Mouse (Mus musculus) liver, embryonic 13.5 days (tissue): ENCODE results near the gene Zfp781. TPM values are rescaled to one million over a fixed set of nuclear protein-coding genes. Genes with fewer than 3 reads are reported as not detected.
"Not testable (repeated sequence)": the region's sequence is repeated elsewhere in the genome, so short reads cannot be mapped to it uniquely, and the experiment has no call there.

Source experiments
- ATAC-seq: fragments of 200-750 bp; cut with Nextera tagmentation; 2 replicates; pipeline ENCODE4 v1.8.0; 2017; ENCODE audit warnings: low read depth, mild to moderate bottlenecking, moderate number of reproducible peaks, moderate library complexity
- DNase-seq: peaks from one replicate; pipeline ENCODE4 v3.0.0; 2022
- H3K27ac ChIP-seq: fragments of 300-500 bp; sonication (generic); 2 replicates; pipeline ENCODE4 v1.5.1; 2015; ENCODE audit warnings: moderate library complexity, mild to moderate bottlenecking, inconsistent platforms
- H3K27me3 ChIP-seq: fragments of 300-500 bp; sonication (generic); 2 replicates; pipeline ENCODE4 v1.6.1; 2015; ENCODE audit warnings: mild to moderate bottlenecking, inconsistent platforms
- H3K36me3 ChIP-seq: fragments of 300-500 bp; sonication (generic); 2 replicates; pipeline ENCODE4 v1.6.1; 2015; ENCODE audit warnings: mild to moderate bottlenecking, inconsistent platforms
- H3K4me1 ChIP-seq: fragments of 300-500 bp; sonication (generic); replicated peaks from 2 replicates; pipeline ENCODE4 v1.6.1; 2015; ENCODE audit warnings: inconsistent platforms
- H3K4me2 ChIP-seq: fragments of 300-500 bp; sonication (generic); 2 replicates; pipeline ENCODE4 v1.6.1; 2015; ENCODE audit warnings: inconsistent platforms, mild to moderate bottlenecking, moderate library complexity
- H3K4me3 ChIP-seq: fragments of 300-500 bp; sonication (generic); replicated peaks from 2 replicates; pipeline ENCODE4 v1.5.1; 2015; ENCODE audit warnings: mild to moderate bottlenecking, inconsistent platforms
- H3K9ac ChIP-seq: fragments of 300-500 bp; sonication (generic); 2 replicates; pipeline ENCODE4 v1.6.1; 2015; ENCODE audit warnings: mild to moderate bottlenecking, inconsistent platforms
- H3K9me3 ChIP-seq: fragments of 300-500 bp; sonication (generic); replicated peaks from 2 replicates; pipeline ENCODE4 v1.6.1; 2016; ENCODE audit warnings: inconsistent platforms
- WGBS: fragments of 180-500 bp; shearing (Covaris S2); methylation state at CpG from one replicate; pipeline ENCODE4 v1.1.7; 2015; ENCODE audit not compliant: insufficient replicate concordance; 5-methylcytosine and 5-hydroxymethylcytosine counted together
- polyA plus RNA-seq: library from polyadenylated mRNA; unstranded; fragments of >200 nt; fragmentation: Nextera tagmentation; extraction: Ambion mirVana; gene quantifications from 2 replicates; pipeline ENCODE4 v1.2.1, GENCODE M21; 2015

Zfp781 gene
- polyA plus RNA-seq: 0.33 TPM in 1 of 2 replicates, not detected in the other

- no CpG with 5 or more reads among the region's 43 CpGs for WGBS
- not testable (repeated sequence) for H3K4me2 ChIP-seq, H3K36me3 ChIP-seq
Measured at GRCm38 (mm10) chr10:81929842-81930743, at the start of gene Zfp781. Zfp781 (minus strand) TSS chr10:81930480.

GRCm38 (mm10) chr10:81978365-81979003, 48.2 kb upstream of the Zfp781 start:
- not testable (repeated sequence) for H3K4me2 ChIP-seq, H3K36me3 ChIP-seq, H3K9ac ChIP-seq, H3K4me1 ChIP-seq, H3K4me3 ChIP-seq, H3K27me3 ChIP-seq, DNase-seq, ATAC-seq, H3K9me3 ChIP-seq, H3K27ac ChIP-seq
- no CpG with 5 or more reads among the region's 44 CpGs for WGBS

More at GRCm38 (mm10) chr10:81929842-81930743, at the start of gene Zfp781:
- not testable (repeated sequence) for H3K9me3 ChIP-seq, DNase-seq, H3K9ac ChIP-seq, H3K4me3 ChIP-seq, H3K27ac ChIP-seq, H3K4me1 ChIP-seq, H3K27me3 ChIP-seq
- ATAC-seq: peak; percentile 87

- not testable (repeated sequence) for H3K9me3 ChIP-seq, H3K27me3 ChIP-seq, H3K4me1 ChIP-seq, H3K9ac ChIP-seq, H3K4me3 ChIP-seq, DNase-seq, H3K4me2 ChIP-seq, H3K27ac ChIP-seq, H3K36me3 ChIP-seq, ATAC-seq
- no CpG with 5 or more reads among the region's 3 CpGs for WGBS
Measured at GRCm38 (mm10) chr10:81930744-81931118, 451 bp upstream of the Zfp781 start.

- not testable (repeated sequence) for H3K27ac ChIP-seq, H3K9ac ChIP-seq, H3K4me1 ChIP-seq, H3K4me3 ChIP-seq, DNase-seq, H3K9me3 ChIP-seq, H3K36me3 ChIP-seq, H3K27me3 ChIP-seq, H3K4me2 ChIP-seq
- WGBS: 36% methylated on average over 6 of the region's 49 CpGs
- peak; percentile 99 for ATAC-seq
Measured at GRCm38 (mm10) chr10:81863409-81864407, 66.6 kb downstream of the Zfp781 start, which contains the start of gene Gm32687. Gm32687 (plus strand) TSS chr10:81863934.

Other genes starting within 250 kb of the Zfp781 start
- gene Zfp433, start 225.7 kb downstream of the Zfp781 start, polyA plus RNA-seq: 4.8 and 5.7 TPM in 2 replicates
- gene Gm3055, start 159.3 kb downstream of the Zfp781 start, polyA plus RNA-seq: 0.84 and 2.0 TPM in 2 replicates
- gene Gm4767, start 118.3 kb downstream of the Zfp781 start, polyA plus RNA-seq: 1.1 and 1.4 TPM in 2 replicates
- 2.1 and 3.5 TPM in 2 replicates for gene Gm32687, start 66.5 kb downstream of the Zfp781 start, polyA plus RNA-seq
- gene Zfp873, start 117.6 kb upstream of the Zfp781 start, polyA plus RNA-seq: 2.5 and 2.7 TPM in 2 replicates
- 0.82 and 0.92 TPM in 2 replicates for gene BC024063, start 152.9 kb upstream of the Zfp781 start, polyA plus RNA-seq
- gene AU041133, start 197.5 kb upstream of the Zfp781 start, polyA plus RNA-seq: 1.2 TPM in 2 replicates